Mouse (Mus musculus) natural killer cell, adult 2 months (primary cell): ENCODE results near the gene R3hdm1.
A peak's percentile ranks its signal among the peaks of the same experiment; 100 is the strongest.

Source experiments
- DNase-seq, 2 experiments: peaks; one replicate each; pipeline ENCODE4 v3.0.0; 2022; ENCODE audit warnings: low spot score in 2 of 2

The R3hdm1 gene

DNA sequence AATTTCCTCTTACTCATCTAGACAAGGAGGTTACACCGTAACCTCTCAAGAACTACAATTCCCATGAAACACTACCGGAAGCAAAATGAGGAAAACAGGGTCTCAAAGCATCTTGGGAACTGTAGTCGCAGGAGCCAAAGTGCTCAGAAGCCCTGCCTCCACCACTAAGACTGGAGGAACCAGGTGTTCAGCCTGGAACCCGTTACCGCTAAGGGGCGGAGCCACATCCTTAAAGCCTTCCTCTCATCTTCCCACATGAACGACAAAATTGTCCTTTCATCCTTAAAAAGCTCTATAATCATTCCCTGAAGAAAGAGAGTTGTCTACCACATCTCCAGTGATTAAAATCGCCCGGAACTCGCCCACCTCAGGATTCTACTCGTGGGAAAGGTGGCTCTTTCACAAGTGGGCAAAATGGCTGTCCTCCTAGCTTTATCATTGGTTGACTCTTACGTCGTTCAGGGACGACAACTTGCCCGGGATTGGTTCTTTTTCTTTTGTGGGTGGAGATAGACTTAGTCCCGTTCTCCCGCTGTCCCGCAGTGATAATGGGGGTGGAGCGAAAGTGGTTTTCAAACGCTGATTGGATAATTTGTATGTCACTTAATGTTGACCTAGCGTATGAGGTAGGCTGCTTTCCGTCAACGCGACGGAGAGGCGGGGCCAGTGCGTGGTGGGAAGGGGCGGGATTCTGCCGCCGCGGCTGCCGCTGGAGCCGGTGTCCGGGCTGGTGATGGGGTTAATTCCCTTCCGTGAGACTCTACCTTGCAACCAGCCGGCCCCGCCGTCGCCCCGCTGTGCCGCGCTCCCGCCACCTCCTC lies at the start of gene R3hdm1, which contains the start of gene Zranb3:
Gene R3hdm1, plus strand, starts transcription at position 661 of the 821 bp plus-strand sequence.
Gene Zranb3, minus strand, starts transcription at position 407 of the 821 bp plus-strand sequence.
- peak; percentile 98 to 99 for DNase-seq

DNA sequence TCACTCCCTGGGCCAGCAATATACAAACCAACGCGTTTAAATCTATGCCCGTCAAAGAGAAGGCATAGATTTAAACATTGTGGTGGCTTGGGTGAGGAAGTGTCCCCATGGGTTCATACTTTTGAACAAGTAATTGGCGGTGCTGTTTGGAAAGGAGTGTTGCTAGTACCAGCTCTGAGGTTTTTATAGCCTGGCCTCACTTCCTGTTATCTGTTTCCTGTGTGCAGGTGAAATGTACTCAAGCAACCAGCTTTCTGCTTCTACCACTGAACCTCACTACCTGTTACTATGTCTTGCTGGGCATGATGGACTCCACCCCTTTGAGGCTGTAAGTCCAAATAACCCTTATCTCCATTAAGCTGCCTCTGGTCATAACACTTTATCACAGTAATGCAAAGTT lies 45.8 kb upstream of the R3hdm1 start:
- DNase-seq, result peak in 1 of 2 experiments; percentile 4

DNA sequence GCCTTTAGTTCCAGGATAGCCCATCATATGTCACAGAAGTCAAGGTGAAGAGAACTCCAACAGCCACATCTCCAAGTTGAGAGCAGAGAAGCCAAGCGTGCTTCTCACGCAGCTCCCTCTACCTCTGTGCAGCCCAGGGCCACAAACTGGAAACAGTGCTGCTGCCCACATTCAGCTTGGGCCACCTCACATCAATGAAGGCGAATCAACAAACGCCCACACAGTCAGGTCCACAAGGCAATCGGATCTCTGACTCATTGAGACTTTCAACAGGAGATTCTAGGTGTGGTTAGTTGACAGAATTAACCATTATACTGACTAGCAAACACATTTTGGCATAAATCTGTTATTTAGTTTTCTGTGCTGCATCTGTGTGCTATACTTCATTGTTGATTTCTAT lies 44.5 kb upstream of the R3hdm1 start:
- no peak for DNase-seq

DNA sequence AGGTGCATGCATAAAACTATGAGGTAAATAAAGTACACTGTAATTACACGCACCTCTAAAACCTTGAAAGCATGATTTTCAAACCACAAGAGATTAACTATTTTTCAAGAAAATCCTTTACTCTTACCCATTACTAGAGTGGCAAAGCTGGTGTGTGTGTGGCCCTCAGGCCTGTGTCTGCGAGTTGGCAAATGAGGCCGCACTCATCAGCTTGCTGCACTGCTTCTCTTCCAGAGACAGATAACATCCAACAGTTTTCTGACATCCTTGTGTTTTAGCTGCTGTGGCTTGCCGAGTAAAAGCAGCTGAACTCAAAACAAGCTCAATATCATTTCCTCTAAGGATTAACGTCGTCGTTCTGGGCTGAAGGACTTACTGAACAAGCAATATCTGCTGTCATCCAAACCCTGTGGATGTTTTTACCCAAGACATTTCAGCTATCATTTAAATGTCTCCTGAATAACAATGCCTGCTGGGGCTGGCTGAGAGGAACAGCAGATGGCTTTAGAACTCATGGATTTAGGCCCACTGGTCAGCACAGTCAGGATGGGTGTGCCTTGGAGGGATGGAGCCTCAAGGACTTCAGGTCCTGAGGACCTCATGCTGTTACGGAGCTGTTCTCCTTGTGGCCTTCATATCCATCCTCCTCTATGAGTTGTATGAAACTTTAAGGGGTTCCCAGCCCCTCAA lies 42.3 kb upstream of the R3hdm1 start:
- no peak for DNase-seq

DNA sequence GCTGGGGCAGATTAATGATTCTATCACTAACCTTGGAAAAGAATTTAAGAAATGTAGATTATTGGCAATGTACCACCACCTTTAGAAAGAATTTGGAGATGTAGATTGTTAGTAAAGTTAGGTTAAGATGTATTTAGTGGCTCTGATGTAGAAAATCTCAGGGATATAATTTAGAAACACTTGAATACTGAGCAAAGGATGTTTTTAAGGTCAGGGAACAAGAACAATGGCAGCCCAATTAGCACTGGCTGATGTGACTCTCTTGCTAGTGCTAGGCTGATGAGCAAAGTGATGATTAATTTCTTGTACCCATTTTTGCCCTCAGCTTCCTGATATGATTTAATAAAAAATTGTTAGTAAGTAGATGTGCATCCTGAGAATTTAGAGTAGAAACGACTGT lies 41.7 kb upstream of the R3hdm1 start:
- DNase-seq, result no peak

DNA sequence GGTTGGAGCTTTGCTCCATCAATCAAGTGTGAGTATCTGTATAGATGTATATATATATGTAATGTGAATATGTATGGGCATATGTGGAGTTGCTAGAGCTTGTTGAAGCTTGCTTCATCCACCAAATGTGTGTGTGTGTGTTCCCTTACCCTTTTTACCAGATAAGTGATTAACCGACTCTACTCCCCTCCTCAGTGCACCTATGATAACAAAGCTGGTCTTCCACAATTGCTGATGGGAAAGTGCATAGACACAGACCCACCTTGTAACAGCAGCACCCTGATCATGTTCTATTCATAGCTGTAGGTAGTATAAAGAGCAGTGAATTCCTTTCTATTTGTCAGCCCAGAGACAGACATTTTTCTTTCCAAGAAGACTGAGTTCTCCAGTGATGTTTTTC lies 40.9 kb upstream of the R3hdm1 start:
- DNase-seq, result no peak

DNA sequence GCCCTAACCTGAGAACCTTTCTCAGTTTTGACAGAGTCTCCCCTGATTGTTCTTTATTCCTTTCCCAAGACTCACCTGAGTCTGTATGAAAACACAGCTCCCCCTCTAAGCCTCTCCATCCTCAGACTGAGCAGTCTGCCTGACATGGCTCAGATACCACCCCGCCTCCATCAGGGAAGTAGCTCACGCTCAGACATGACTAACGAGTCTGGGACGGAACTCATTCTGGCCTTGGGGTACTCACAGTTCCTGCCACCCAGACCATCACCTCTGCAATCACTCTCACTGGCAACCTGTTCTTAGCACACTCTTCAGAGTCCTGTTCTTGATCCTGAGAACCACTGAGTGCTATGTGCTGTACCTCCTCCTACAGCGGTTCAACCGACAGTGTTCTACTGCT lies 38.4 kb upstream of the R3hdm1 start:
- DNase-seq, result no peak

DNA sequence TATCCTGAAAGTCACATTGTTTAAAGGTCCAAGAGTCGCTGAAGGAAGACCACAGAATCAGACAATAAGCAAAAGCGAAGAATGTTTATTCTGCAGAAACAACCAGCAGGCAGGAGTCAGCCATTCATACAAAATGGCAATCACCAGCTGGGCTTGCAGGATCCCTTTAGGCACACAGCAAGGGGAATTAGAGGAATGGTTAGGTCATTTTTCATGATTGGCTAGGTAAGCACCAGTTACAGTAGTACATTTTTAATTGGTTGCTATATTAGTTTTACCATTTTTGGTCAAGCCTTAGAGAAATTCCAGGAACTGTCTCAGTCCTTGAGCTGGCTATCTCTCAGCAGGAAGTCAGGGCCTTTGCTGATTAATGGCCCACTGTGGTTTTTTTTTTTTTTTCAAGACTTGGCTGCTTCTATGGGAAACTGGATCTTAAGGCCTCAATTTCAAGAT lies 34.1 kb upstream of the R3hdm1 start:
- DNase-seq, result no peak

DNA sequence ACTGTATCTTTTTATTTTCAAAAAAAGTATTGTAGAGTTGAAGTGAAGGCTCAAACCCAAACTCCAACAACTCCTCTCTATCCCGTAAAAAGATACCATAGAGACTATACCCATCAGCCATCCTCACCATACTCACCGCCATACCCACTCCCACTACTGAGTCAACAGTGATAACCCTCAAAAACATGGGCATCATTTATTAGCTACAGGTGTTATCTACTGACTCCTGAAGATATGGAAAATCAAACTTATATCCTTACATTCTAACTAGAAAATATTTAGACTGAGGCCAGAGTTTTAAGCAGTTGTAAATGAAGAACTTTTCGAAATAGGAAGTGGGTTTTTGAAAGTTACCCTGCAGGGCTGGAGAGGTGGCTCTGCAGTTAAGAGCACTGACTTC lies 33.1 kb upstream of the R3hdm1 start:
- no peak for DNase-seq

DNA sequence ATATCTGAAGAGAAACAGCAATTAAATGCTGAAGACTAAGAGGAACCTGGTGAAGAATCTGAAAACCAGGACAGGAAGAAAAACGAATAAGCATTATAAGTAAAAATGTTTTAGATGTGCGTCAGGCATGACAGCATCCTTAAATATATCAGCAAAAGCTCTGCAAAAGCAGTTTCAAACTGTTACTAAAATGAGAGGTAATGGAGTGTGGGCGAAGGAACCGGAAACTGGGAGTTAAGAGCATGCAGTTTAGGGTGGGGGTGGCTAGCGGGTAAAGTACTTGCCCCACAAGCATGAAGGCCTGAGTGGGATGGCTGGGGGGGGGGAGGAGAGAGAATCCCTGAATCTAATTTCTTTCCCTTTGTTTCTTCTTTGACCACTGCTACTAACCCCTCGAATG lies 30.1 kb upstream of the R3hdm1 start:
- no peak for DNase-seq

DNA sequence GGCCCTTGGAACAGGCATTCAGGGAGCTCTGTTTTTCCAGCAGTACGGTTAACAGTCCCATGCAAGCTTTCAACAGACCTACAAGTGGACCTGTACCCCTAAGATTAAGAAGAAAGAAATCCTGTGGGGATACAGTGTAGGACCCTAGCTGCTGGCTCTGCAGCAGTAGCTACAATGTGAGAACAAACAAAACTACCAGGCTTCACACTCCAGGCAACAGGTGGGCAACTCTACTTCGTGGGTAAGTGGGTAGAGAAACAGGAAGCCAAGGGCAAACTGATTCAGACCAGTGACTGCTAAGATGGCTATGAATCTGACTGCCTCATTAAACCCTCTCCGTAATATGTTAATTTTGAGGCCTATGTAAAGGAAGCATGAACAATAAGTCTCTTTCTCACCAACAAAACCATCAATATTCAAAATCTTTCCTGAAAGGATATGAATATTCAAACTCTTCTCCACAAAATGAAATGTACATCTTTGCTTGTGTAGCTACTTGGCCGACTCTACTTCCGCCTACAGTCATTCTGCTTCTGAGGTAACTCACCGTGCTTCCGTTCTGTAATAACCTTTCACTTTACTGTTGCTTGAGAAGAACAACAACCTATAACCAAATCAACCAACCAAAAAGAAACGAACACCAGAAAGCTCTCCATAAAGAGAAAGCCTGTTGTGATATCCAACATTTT lies 26.2 kb upstream of the R3hdm1 start:
- DNase-seq, result peak in 1 of 2 experiments; percentile 9

DNA sequence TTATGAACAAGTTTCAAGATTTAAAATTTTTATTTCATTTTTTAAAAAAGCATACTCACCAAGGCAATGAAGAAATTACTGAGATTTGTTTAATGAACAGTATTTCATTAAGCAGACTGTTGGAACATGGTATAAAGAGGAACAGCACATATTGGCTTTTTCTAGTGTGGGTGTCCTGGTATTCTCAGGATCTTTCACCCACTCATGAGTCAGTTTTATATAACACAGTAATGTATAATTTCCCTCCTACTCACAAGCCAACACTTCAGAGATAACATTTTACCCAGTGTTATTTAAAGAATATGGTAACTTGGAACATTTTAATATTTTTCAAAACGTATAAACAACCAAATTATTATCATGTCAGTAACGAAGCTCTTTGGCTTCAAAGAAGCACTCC lies 25.3 kb upstream of the R3hdm1 start:
- DNase-seq, result no peak

DNA sequence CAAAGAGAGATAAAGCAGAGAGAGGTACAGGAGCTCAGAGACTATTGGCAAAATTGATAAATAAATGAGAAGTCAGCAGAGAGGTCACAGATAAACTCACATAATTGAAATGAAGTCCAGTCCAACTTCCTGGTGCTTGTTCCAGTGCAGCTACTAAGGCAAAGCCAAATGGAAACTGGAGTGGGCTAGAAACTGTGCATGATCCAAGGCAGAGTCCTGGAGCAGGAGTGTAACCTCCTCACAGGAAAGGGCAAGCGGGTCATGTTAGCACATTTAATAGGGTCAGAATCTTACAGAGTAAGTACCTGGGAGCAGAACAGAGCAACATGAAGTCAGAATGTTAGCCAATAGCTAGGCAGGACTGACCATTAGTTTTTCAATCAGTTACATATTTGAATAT lies 24.5 kb upstream of the R3hdm1 start:
- no peak for DNase-seq

DNA sequence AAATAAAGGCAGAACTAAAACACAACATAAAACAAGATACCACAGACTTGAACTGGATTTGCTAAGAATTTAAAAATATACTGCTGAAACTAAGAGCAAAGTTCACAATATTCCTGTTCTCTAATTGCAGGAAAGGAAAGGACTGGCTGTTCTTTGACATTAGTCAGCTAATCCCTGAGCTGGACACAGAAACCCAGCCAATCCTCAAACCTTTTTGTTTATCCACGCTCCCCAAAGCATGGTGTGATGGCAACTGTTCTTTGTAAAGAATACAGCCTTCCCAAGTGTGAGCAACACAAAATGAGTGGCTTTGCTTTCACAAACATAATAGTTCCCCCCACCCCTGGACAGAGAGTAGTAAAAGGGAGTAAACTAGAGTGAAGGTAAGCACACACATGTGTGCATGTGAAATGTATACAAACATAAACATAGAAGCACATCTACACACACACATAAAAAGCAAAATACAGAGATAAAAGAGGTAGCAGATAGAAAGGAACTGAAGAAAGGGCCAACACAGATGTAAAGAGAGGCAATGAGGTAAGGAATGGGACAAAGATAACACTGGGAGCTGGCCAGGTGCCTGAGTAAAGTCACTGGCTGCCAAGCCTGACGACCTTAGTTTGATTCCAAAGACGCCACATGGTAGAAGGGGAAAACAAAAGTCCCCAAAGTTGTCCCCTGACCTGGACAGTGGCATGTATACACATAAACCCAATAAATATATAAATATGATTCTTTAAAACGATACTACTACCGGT lies 22.0 kb upstream of the R3hdm1 start:
- no peak for DNase-seq

DNA sequence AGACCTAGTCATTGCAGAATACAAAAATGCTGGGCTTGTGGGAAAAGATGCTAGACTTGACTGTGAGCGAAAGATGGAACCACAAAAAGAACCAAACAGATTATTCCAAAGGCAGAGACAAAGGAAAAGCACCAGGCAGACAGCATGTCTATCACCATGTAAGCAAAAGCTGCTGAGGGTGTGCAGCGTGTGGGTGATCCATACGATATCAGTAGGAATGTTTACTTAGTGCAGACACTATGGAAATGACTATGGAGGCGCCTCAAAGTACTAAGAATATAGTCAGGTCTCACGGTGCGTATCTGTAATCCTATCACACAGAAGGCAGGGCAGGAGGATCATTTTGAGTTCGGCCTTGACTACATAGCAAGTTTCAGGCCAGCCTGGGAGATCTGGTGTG lies 21.2 kb upstream of the R3hdm1 start:
- no peak for DNase-seq

DNA sequence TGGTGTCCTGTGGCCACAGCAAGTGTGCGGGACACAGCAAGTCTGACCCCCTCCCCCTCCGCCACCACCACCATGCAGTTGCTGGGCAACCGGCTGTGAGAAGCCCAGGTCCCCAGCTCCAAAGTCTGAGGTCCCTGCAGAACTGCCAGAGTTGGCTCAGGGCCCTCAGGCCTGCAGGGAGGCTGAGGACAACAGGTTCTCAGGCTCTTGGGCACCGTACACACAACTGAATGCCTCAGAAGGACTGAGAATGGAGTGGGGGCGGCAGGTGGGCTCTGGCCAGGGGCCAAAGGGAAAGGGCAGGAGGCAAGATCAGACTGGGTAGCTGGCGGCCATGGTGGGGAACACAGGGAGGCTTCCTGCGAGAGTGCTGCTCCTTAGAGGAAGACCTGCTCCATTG lies 20.3 kb upstream of the R3hdm1 start:
- DNase-seq, result no peak

DNA sequence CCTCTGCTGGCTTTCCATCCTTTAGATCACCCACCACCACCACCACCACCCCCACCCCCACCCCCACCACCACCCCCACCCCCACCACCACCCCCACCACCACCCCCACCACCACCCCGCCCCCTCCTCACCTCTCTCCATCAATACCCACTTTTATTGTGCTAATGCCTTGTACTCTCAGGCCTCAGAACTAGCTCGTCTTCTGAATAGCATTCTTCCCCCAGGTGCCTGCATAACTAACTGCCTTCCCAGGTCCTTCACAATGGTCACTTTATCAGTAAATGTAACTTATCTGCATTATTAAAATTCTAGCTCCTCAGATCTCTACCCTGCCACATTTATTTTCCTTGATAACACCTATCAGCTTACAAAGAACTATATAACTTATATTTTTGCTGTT lies 8.4 kb upstream of the R3hdm1 start:
- DNase-seq, result no peak

DNA sequence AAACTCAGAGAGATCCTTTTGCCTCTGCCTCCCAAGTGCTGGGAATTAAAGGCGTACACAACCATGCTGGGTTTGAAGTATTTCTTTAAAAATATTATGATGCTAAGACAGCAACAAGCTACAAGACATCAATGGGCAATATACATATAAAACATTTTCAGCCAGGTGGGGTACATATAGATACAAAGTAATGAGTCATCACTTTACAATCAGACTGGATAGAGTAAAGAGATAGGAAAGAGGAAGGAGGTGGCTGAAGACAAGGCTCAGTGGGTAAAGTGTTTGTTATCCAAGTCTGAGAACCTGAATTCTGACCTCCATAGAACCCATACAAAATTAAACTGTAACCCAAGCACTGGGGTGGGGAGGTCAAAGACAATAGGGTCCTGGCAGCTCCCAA lies 4.8 kb upstream of the R3hdm1 start:
- DNase-seq, result no peak

DNA sequence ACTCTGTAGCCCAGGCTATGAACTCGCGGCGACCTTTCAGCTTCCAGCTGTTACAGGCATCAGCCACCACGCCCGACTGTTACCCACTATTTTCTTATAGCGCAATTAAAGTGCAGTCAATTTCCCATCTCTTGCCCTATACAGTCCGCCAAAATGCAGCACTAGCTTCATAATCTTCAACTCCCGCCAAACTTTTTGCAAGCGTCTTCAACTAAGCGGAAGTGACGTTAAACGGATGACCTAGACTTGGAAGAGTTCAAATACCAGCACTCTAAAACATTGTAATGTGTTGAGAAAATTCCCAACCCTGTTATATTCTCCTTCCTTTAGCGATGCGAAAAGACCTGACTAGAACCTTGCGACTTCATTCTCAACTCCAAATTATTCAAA lies 855 bp upstream of the R3hdm1 start:
- no peak for DNase-seq

DNA sequence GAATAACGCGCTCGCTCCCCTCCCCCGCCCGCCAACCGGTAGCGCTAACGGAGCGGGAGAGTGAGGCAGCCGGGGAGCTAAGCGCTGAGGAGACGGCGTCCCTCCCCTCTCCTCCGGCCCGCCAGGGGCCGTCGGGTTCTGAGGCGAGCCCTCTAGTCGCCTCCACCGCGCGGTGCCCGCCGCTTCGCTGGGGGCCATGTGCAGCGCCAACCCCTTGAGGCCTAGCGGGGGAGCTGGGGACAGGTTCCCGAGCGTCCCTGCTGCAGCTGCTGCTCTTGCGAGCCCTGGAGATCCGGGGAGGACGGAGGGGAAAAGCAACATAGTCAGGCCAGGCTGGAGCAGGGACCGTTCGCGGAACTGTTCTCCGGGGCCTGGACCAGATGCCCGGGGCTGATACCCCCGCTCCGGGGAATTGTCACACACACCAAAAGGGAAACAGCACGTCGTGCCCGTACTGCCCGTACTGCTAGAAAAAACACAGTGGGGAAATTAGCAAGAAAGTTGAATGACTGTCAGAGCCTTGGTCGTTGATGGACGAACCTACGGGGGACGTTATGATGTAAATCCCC lies 503 bp downstream of the R3hdm1 start:
- DNase-seq, result no peak

DNA sequence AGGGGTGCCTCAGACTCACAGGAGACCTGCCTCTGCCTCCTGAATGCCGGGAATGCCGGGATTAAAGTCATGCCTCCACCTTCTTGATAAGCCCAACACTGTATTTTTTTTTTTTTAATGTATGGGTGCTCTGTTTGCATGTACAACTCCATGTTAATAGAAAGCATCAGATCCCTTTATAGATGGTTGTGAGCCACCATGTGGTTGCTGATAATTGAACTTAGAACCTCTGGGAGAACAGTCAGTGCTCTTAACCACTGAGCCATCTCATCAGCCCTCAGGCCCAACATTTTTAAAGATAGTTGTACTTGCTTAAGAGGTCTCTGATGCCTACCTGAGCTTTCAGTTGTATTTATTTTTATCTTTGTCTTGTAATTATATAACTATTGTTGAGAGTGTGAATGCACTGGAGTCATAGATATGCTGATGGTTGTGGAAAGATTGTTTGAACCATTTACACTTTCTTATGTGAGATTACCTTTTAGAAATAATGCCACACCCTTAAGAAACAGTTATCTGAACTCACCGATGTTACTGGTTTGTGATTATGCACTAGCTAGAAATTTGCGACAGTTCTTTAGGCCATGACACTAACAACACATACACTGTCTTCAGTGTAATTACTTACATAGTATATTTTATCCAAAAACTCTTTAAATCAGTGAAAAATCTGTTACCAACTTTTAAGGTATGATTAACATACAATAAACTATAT lies 18.0 kb downstream of the R3hdm1 start:
- DNase-seq, result no peak
